Mouse (Mus musculus): ENCODE measurements at regions not wholly inside any gene's neighbourhood (a gene's known extent, or its start where the extent isn't known, plus 50 kb on each side); places are given as distances from the start of the nearest gene placed in this dataset.
A peak's percentile ranks its signal among the peaks of the same experiment; 100 is the strongest.
"Not testable (repeated sequence)": the region's sequence is repeated elsewhere in the genome, so short reads cannot be mapped to it uniquely, and the experiment has no call there.

DNA sequence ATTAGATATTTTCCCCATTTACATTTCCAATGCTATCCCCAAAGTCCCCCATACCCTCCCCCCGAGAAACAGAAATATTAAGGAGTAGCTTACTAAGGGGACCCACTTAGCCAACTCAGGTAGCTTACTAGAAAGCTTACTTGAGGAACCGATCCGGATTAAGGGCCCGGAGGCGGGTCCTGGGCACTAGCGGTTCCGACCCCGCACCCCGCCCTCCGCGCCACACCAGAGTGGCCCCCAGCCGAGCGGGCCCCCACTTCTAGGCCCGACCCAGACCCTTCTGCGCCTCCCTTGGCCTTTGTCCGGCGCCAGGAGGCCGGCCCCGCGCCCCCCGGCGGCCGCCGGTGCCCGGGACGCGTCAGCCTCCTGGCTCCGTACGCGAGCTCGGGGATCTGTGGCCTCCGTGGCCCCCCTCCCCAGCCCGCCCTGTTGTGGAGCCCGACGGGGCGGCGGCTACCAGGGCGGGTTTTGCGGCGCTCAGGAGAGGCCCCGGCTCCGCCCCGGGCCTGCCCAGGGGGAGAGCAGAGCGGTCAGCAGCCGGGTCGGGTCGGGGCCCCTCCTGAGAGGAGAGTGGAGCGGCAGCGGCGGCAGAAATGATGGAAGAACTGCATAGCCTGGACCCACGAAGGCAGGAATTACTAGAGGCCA is 106.5 kb downstream of the Zfp600 start:
- not testable (repeated sequence) for ATAC-seq (ENCODE audit: extremely low read depth, insufficient number of reproducible peaks, low FRiP score, poor library complexity, severe bottlenecking)

DNA sequence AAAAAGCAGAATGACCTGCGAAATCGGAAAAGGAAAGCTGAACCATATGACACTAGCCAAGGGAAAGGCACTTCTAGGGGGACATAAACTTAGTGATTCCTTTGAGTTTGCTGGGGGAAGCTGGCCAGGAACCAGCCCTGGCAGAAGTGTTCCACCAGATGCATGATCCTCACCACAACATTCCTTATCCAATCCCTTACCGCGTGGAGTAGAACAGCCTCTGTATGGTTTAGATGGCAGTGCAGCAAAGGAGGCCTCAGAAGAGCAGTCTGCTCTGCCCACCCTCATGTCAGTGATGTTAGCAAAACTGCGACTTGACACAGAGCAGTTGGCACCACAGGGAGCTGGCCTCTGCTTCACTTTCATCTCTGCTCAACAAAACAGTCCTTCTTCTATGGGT is 107.2 kb downstream of the Zfp600 start:
- ATAC-seq (ENCODE audit: extremely low read depth, insufficient number of reproducible peaks, low FRiP score, poor library complexity, severe bottlenecking) = not testable (repeated sequence)

DNA sequence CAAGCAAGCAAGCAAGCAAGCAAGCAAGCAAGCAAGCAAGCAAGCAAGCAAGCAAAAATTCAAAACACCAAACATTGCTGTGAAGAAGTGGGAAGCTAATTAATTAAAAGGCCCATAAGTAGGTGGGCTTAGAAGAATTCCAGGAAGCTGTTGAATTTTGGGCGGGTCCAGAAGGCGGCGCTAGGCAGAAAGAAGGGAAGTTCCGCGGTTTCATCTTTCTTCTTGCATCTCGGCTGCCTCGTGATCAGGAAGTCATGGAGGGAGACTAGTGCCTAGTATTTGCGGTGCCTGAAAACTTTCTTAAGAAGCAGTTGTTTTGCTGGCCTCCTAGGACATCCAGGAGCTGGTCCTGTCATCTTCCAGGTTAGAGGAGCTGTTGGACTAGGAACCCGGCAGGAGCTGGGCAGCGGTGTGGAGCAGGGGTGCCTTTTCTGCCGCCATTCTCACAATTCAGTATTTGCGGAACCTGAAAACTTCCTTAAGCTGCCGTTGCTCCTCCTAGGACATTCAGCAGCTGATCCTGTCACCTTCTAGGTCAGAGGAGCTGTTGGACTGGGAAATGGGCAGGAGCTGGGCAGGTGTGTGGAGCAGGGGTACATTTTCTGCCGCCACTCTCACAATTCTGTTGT is 113.6 kb downstream of the Zfp600 start:
- peak; percentile 33; the same call in 1 of the 2 replicates for ATAC-seq (ENCODE audit: extremely low read depth, insufficient number of reproducible peaks, low FRiP score, poor library complexity, severe bottlenecking)
